Mouse (Mus musculus) G1E (cell line): ENCODE data around the gene Eng. TPM values are rescaled to one million over a fixed set of nuclear protein-coding genes. Genes with fewer than 3 reads are reported as not detected.
A peak's percentile ranks its signal among the peaks of the same experiment; 100 is the strongest.

Source experiments
- ATAC-seq: 2 replicates; pipeline ENCODE4 v1.8.0; 2016; ENCODE audit warnings: mild to moderate bottlenecking; ENCODE audit not compliant: insufficient number of reproducible peaks, poor library complexity, low FRiP score, severe bottlenecking; ENCODE audit errors: extremely low read depth
- DNase-seq: peaks from one replicate; pipeline ENCODE4 v3.0.0; 2012; ENCODE audit warnings: low spot score
- H3K27me3 ChIP-seq: 2 replicates; pipeline ENCODE4 v1.6.1; 2012; ENCODE audit warnings: mild to moderate bottlenecking, low read length, inconsistent platforms; ENCODE audit not compliant: insufficient read depth
- H3K36me3 ChIP-seq: replicated peaks from 2 replicates; pipeline ENCODE3; 2012; ENCODE audit warnings: mild to moderate bottlenecking, inconsistent platforms
- H3K4me1 ChIP-seq: 2 replicates; pipeline ENCODE4 v1.6.1; 2012; ENCODE audit warnings: low read depth, low read length, inconsistent platforms, mixed read lengths; ENCODE audit not compliant: insufficient read depth
- H3K4me3 ChIP-seq: 2 replicates; pipeline ENCODE4 v1.5.1; 2012; ENCODE audit warnings: low read depth, mild to moderate bottlenecking, inconsistent platforms, low read length, moderate library complexity, mixed read lengths
- H3K9me3 ChIP-seq: replicated peaks from 2 replicates; pipeline ENCODE4 v1.6.1; 2012; ENCODE audit warnings: inconsistent platforms
- CTCF ChIP-seq: IDR thresholded peaks from 2 replicates; pipeline ENCODE4 v1.5.1; 2012; ENCODE audit warnings: low read depth, low read length, inconsistent platforms, mixed read lengths
- GATA1 ChIP-seq: IDR thresholded peaks from 2 replicates; pipeline ENCODE4 v1.6.1; 2012; ENCODE audit warnings: borderline replicate concordance, low read length, inconsistent platforms, mixed read lengths
- GATA2 ChIP-seq: IDR thresholded peaks from 2 replicates; pipeline ENCODE4 v1.6.1; 2012; ENCODE audit warnings: low read depth, low read length, inconsistent platforms, borderline replicate concordance
- POLR2AphosphoS5 ChIP-seq: IDR thresholded peaks from 2 replicates; pipeline ENCODE4 v1.6.1; 2012; ENCODE audit warnings: low read depth, low read length, inconsistent platforms; ENCODE audit not compliant: insufficient replicate concordance
- TAL1 ChIP-seq: conservative IDR thresholded peaks from 2 replicates; pipeline ENCODE4 v1.6.1; 2012; ENCODE audit warnings: low read depth, low read length, inconsistent platforms, mixed read lengths
- polyA plus RNA-seq: library from polyadenylated mRNA; stranded (reverse); fragments of >175 nt; gene quantifications from 2 replicates; pipeline ENCODE4 v1.2.3, GENCODE M21; 2012
- total RNA-seq, 2 experiments: library from RNA; stranded (forward) in 1 of 2; stranded (reverse) in 1 of 2; fragments of 200-1000 nt in 1 of 2; fragments of >200 nt in 1 of 2; fragmentation: Nextera tagmentation in 1 of 2; gene quantifications; 2 replicates each; pipeline ENCODE4 v1.2.3; 2014 to 2017

Gene Eng
- total and polyA plus RNA-seq, 3 experiments: 0.93 to 6.3 (median 4.4) TPM

DNA sequence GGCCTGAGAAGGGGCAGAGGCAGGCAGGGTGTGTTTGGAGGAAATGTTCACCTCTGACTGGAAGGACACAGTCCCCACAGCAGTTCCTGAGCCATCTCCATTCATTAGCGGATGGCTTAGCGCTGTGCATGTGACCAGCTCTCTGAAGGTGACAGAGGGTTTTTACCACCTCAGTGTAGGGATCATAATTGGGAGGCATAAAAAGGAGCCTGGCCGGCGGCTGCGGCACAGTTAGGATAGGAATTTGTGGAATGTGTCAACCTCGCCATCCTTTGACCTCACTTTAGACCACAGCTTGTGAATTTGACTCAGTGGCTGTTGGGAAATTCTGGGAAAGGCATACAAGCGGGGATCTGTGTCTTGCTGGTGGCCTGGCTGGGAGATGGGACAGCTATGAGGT lies 7.4 kb downstream of the Eng start:
- Histone ChIP-seq H3K4me1 (peaks cover 54% of the 10 kb centered on the region), H3K9me3 (no peaks in the 10 kb centered on the region)

DNA sequence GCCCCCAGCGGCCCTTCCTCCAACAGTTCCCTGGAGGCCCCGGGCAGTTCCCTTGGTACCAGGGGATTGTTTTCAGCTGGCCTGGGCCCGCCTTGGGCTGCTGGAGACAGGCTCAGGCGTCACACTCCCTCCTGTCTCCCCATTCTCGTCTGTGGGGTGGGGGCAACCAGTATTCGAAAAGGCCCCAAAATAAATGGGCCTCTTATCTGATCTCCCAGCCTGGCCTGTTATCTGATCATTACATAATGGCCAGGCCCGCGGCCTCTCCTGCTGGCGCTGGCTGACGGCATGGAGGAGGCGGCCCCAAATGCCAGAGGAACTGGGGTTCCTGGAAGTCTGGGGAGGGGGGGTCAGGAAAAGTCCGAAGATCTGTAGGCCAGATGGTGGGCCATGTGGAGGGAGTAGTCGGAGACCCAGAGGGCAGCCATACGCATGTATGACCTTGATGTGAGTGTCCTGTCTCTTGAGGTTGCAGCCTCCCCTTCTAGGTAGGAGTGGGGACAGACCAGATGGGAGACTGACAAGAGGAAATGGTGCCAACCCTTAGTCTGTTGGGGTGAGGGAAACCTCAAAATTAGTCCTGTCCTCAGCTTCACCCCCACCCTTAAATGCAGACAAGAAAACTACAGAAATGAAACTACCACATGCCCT lies 8.5 kb downstream of the Eng start:
- ATAC-seq: peak; percentile 49; the same call in 1 of the 2 replicates
- peak overlapping the region; percentile 49; the same call in 1 of the 2 replicates for H3K4me3 ChIP-seq
- peak; percentile 68 for DNase-seq
- no peaks in the 10 kb centered on the region for H3K27me3 ChIP-seq
- no peak for TF ChIP-seq POLR2AphosphoS5
- no peak for TF ChIP-seq TAL1
- no peak for TF ChIP-seq GATA1
- H3K9me3 ChIP-seq: no peaks in the 10 kb centered on the region
- peaks cover 62% of the 10 kb centered on the region for H3K4me1 ChIP-seq
- peaks cover 33% of the 10 kb centered on the region for H3K36me3 ChIP-seq

More for the DNA sequence above, 7.4 kb downstream of the Eng start:
- no peaks in the 10 kb centered on the region for H3K27me3 ChIP-seq
- peaks cover 35% of the 10 kb centered on the region for H3K36me3 ChIP-seq
- no peak overlapping the region for H3K4me3 ChIP-seq
- DNase-seq: no peak
- TF ChIP-seq GATA2: no peak
- TF ChIP-seq POLR2AphosphoS5: no peak
- no peak for ATAC-seq

DNA sequence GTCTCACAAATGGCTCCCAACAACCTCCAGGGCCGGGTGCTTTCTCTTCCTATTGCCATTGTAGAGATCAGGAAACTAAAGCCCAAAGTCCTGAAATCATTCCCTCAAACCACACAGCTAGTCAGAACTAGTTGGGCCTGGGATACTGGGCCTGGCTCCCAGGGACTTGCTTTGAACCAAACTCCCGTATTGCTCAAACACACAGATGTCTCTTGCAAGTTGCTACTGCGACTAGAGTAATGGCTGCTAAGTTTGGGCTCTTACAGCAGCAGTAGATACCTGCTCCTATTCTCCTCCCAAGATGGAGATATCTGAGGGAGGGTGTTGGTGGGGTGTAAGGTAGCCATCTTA lies 9.0 kb downstream of the Eng start:
- ATAC-seq (no peak), DNase-seq (no peak)
- TF ChIP-seq TAL1: no peak
- TF ChIP-seq POLR2AphosphoS5: no peak
- Histone ChIP-seq H3K4me3 (no peak overlapping the region; the same call in 1 of the 2 replicates), H3K36me3 (peaks cover 33% of the 10 kb centered on the region), H3K9me3 (no peaks in the 10 kb centered on the region), H3K4me1 (peaks cover 66% of the 10 kb centered on the region), H3K27me3 (no peaks in the 10 kb centered on the region)

DNA sequence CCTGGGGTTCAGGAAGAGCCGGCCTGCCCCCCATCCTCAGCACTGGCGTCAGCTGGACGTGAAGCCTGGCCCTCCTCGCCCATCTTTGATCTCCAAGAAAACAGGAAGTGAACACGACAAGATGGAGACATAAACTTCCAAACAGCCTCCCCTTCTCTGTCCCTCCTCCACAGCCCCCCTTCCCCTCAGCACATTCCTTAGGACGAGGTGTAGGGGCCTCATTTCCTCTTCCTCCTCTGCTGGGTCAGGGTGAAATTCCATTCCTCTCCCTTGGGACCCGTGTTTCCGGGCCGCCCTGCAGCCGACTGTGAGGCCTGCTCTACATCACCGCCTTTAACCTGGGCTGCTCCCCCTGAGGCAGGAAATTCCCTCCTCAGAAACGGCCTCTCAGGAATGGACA lies 9.4 kb downstream of the Eng start:
- ATAC-seq (no peak), DNase-seq (no peak)
- Histone ChIP-seq H3K9me3 (no peaks in the 10 kb centered on the region), H3K4me3 (peak overlapping the region; percentile 8; the same call in 1 of the 2 replicates), H3K27me3 (no peaks in the 10 kb centered on the region), H3K4me1 (peaks cover 69% of the 10 kb centered on the region), H3K36me3 (peaks cover 32% of the 10 kb centered on the region)
- no peak for TF ChIP-seq GATA2
- no peak for TF ChIP-seq CTCF
- no peak for TF ChIP-seq TAL1
- no peak for TF ChIP-seq GATA1
- TF ChIP-seq POLR2AphosphoS5: no peak

DNA sequence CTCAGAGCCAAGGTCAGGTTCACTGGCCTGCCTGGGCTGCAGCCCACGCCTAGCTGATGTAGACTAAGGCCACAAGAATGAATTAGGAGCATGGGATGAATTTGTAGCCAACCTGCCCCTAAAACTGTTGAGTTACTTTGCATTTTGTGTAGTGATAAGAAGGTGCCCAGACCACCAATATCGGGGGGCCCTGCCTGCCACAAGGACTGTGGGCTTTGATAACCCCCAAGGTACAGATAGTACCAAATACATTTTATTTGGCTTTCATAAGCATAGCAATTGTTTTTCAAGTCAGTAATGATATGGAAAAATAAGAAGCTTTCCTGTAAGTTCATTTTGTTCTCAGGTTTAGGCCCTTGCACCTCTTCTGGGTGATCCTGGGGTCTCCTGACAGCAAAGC lies 12.5 kb downstream of the Eng start:
- Histone ChIP-seq H3K4me3 (peak overlapping the region; percentile 50; the same call in 1 of the 2 replicates), H3K27me3 (no peaks in the 10 kb centered on the region; the same call in 1 of the 2 replicates), H3K4me1 (peaks cover 75% of the 10 kb centered on the region), H3K9me3 (no peaks in the 10 kb centered on the region), H3K36me3 (peaks cover 35% of the 10 kb centered on the region)
- peak; percentile 24 for DNase-seq
- no peak for ATAC-seq
- TF ChIP-seq TAL1 (peak; percentile 29; the same call in 1 of the 2 replicates), GATA1 (no peak)

DNA sequence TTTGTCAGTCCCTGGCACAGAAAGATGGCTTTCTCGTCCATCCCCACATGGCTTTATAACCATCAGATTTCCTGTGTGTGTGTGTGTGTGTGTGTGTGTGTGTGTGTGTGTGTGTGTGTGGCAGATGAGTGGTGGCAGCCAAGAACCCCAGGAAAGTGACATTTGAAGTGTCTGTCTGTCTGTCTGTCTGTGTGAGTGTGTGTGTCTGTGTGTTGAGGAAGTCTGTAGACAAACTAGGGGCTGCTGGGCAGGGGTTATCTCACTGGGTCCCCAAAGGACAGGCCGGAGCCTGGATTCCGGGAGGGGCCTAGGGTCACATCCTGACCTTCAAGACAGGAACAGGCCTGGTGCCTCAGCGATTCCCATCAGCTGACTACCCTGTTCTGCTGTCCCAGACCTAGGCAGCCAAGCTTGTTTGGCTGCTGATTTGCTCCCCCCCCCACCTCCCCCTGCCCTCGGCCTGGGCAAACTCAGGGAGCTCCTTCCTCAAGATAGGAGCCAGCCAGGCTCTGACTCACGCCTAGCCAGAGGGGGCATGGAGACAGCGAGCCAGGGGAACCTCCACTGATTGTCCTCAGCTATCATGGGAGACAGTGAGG lies 15.2 kb downstream of the Eng start:
- DNase-seq (no peak), ATAC-seq (no peak)
- H3K4me1 ChIP-seq: peaks cover 63% of the 10 kb centered on the region
- H3K27me3 ChIP-seq: peaks cover 4% of the 10 kb centered on the region; the same call in 1 of the 2 replicates
- no peak overlapping the region for H3K4me3 ChIP-seq
- H3K9me3 ChIP-seq: no peaks in the 10 kb centered on the region
- TF ChIP-seq GATA1: no peak
- H3K36me3 ChIP-seq: peaks cover 40% of the 10 kb centered on the region

DNA sequence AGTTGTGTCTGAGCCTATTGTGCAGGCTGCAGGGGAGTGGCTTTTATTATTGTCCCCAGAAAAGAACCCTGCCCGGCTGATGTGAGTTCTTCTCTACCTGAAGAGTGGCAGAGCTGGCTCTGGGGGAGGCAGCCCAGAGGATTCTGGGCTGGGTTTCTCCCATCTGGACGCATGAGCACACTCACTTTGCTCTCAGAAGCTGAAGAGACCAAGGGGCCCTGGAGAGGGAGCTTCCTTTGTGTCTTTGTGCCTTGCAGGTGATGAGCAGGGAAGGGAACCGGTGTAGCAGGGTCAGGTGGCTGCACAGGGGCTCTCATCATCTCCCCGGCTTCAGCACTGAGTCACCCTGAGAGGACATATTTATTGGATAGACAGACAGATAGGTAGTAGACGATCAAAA lies 15.9 kb downstream of the Eng start:
- Histone ChIP-seq H3K36me3 (peaks cover 39% of the 10 kb centered on the region), H3K4me3 (no peak overlapping the region), H3K27me3 (peaks cover 4% of the 10 kb centered on the region; the same call in 1 of the 2 replicates), H3K4me1 (peaks cover 62% of the 10 kb centered on the region), H3K9me3 (no peaks in the 10 kb centered on the region)
- TF ChIP-seq TAL1: no peak
- no peak for TF ChIP-seq GATA2
- TF ChIP-seq CTCF: no peak
- no peak for TF ChIP-seq POLR2AphosphoS5
- no peak for TF ChIP-seq GATA1
- ATAC-seq (no peak), DNase-seq (no peak)
